Mouse (Mus musculus): ENCODE results near the gene Tmem121b. TPM values are rescaled to one million over a fixed set of nuclear protein-coding genes. Genes with fewer than 3 reads are reported as not detected.

The Tmem121b gene
- total RNA-seq, 4 experiments from 2014 or later: 31.5 to 39.8 (median 34.0) TPM

GRCm38 (mm10) chr6:120465393-120465792 lies 28.2 kb downstream of the Tmem121b start:
- no peak for DNase-seq (ENCODE audit: low spot score in 2 of 2)

GRCm38 (mm10) chr6:120464406-120464939 lies 29.1 kb downstream of the Tmem121b start:
- no peak for DNase-seq (ENCODE audit: low spot score in 2 of 2)

- DNase-seq (ENCODE audit: low spot score in 2 of 2): no peak
These were observed 29.7 kb downstream of the Tmem121b start for GRCm38 (mm10) chr6:120463884-120464283.

GRCm38 (mm10) chr6:120463086-120463871 lies 30.3 kb downstream of the Tmem121b start, which contains the start of gene Il17ra:
Gene Il17ra, plus strand, starts transcription at chr6:120463247.
- no peak for DNase-seq (ENCODE audit: low spot score in 2 of 2)

- no peak for DNase-seq (ENCODE audit: low spot score in 2 of 2)
These were observed 31.4 kb downstream of the Tmem121b start for GRCm38 (mm10) chr6:120462251-120462650.

- DNase-seq (ENCODE audit: low spot score in 2 of 2): no peak
These were observed 32.4 kb downstream of the Tmem121b start for GRCm38 (mm10) chr6:120461217-120461616.

- DNase-seq (ENCODE audit: low spot score in 2 of 2): no peak
These were observed 35.9 kb downstream of the Tmem121b start for GRCm38 (mm10) chr6:120457751-120458150.

- no peak for DNase-seq (ENCODE audit: low spot score in 2 of 2)
These were observed 36.5 kb downstream of the Tmem121b start for GRCm38 (mm10) chr6:120457074-120457473.

GRCm38 (mm10) chr6:120454627-120455077 lies 39.0 kb downstream of the Tmem121b start:
- no peak for DNase-seq (ENCODE audit: low spot score in 2 of 2)

- no peak for DNase-seq (ENCODE audit: low spot score in 2 of 2)
These were observed 40.1 kb downstream of the Tmem121b start for GRCm38 (mm10) chr6:120453556-120453955.

- DNase-seq (ENCODE audit: low spot score in 2 of 2): no peak
These were observed 40.5 kb downstream of the Tmem121b start for GRCm38 (mm10) chr6:120453103-120453445.

- no peak for DNase-seq (ENCODE audit: low spot score in 2 of 2)
These were observed 41.1 kb downstream of the Tmem121b start for GRCm38 (mm10) chr6:120452384-120453102.

GRCm38 (mm10) chr6:120450208-120450607 lies 43.4 kb downstream of the Tmem121b start:
- DNase-seq (ENCODE audit: low spot score in 2 of 2): no peak

GRCm38 (mm10) chr6:120443363-120444355 lies 49.9 kb downstream of the Tmem121b start:
- DNase-seq (ENCODE audit: low spot score in 2 of 2): no peak

- no peak for DNase-seq (ENCODE audit: low spot score in 2 of 2)
These were observed 51.3 kb downstream of the Tmem121b start for GRCm38 (mm10) chr6:120442171-120442749.

Other genes with a start within 250 kb of the Tmem121b start
- gene D330020A13Rik, start 199.4 kb downstream of the Tmem121b start, total RNA-seq (2022): not detected
- gene B4galnt3, start 199.2 kb downstream of the Tmem121b start, total RNA-seq (2022): 1 to 10 TPM in 1 of 4 experiments, under 1 TPM in 3; 0.35 to 1.2 (median 0.87) TPM
- gene Kdm5a, start 129.7 kb downstream of the Tmem121b start, total RNA-seq (2022): 10 to 100 TPM; 43.0 to 52.3 (median 44.3) TPM
- 1 to 10 TPM; 5.4 to 8.7 (median 7.7) TPM for gene Ccdc77, start 129.4 kb downstream of the Tmem121b start, total RNA-seq (2022)
- gene Il17ra, start 30.6 kb downstream of the Tmem121b start, total RNA-seq (2022): 10 to 100 TPM in 1 of 4 experiments, 1 to 10 TPM in 3; 8.3 to 11.9 (median 9.3) TPM
- gene Hdhd5, start 37.5 kb upstream of the Tmem121b start, total RNA-seq (2022): 10 to 100 TPM; 32.5 to 39.6 (median 35.5) TPM
- 10 to 100 TPM in 3 of 4 experiments, 1 to 10 TPM in 1; 7.7 to 15.9 (median 13.5) TPM for gene Cecr2, start 172.6 kb upstream of the Tmem121b start, total RNA-seq (2022)